Mouse (Mus musculus): Measurements from ENCODE around the gene Slc44a5.
A peak's percentile ranks its signal among the peaks of the same experiment; 100 is the strongest.

Gene Slc44a5

GRCm38 (mm10) chr3:153973171-153973948, at the start of gene Slc44a5:
Slc44a5 (plus strand) TSS chr3:153973436.
- DNase-seq: no peak

- no peak for DNase-seq
These were observed 46.9 kb upstream of the Slc44a5 start for GRCm38 (mm10) chr3:153926333-153926732.

- no peak for DNase-seq
These were observed 43.7 kb upstream of the Slc44a5 start for GRCm38 (mm10) chr3:153929526-153929925.

GRCm38 (mm10) chr3:153932461-153932860, 40.8 kb upstream of the Slc44a5 start:
- no peak for DNase-seq

GRCm38 (mm10) chr3:153935878-153936277, 37.4 kb upstream of the Slc44a5 start:
- no peak for DNase-seq

GRCm38 (mm10) chr3:153937116-153937810, 36.0 kb upstream of the Slc44a5 start:
- peak; percentile 67 to 70 for DNase-seq

- no peak for DNase-seq
These were observed 33.2 kb upstream of the Slc44a5 start for GRCm38 (mm10) chr3:153940021-153940420.

- peak in 1 of 2 experiments; percentile 25 for DNase-seq
These were observed 32.8 kb upstream of the Slc44a5 start for GRCm38 (mm10) chr3:153940486-153940885.

GRCm38 (mm10) chr3:153941613-153942012, 31.6 kb upstream of the Slc44a5 start:
- DNase-seq: no peak

- peak in 1 of 2 experiments; percentile 43 for DNase-seq
These were observed 30.1 kb upstream of the Slc44a5 start for GRCm38 (mm10) chr3:153943003-153943640.

- no peak for DNase-seq
These were observed 29.3 kb upstream of the Slc44a5 start for GRCm38 (mm10) chr3:153943901-153944334.

- peak; percentile 99 for DNase-seq
These were observed 28.8 kb upstream of the Slc44a5 start, which contains the start of gene Acadm for GRCm38 (mm10) chr3:153944335-153944990. Acadm (minus strand) TSS chr3:153944632.

GRCm38 (mm10) chr3:153947271-153947670, 26.0 kb upstream of the Slc44a5 start:
- no peak for DNase-seq

- DNase-seq: peak in 1 of 2 experiments; percentile 49
These were observed 25.1 kb upstream of the Slc44a5 start for GRCm38 (mm10) chr3:153948176-153948575.

- DNase-seq: no peak
These were observed 15.3 kb upstream of the Slc44a5 start for GRCm38 (mm10) chr3:153957916-153958315.

- peak in 1 of 2 experiments; percentile 48 for DNase-seq
These were observed 14.1 kb upstream of the Slc44a5 start for GRCm38 (mm10) chr3:153959035-153959730.

GRCm38 (mm10) chr3:153959731-153960207, 13.5 kb upstream of the Slc44a5 start:
- DNase-seq: no peak

- DNase-seq: no peak
These were observed 12.4 kb upstream of the Slc44a5 start for GRCm38 (mm10) chr3:153960884-153961283.

GRCm38 (mm10) chr3:153961632-153962389, 11.4 kb upstream of the Slc44a5 start:
- peak in 1 of 2 experiments; percentile 50 for DNase-seq

GRCm38 (mm10) chr3:153967447-153967846, 5.8 kb upstream of the Slc44a5 start:
- DNase-seq: peak; percentile 20 to 39

GRCm38 (mm10) chr3:153968549-153968948, 4.7 kb upstream of the Slc44a5 start:
- DNase-seq: peak in 1 of 2 experiments; percentile 34

Measured in kidney, postnatal 36 days (tissue).